ENCODE assay signal across 8 mouse cellular contexts in the genomic region with DNA sequence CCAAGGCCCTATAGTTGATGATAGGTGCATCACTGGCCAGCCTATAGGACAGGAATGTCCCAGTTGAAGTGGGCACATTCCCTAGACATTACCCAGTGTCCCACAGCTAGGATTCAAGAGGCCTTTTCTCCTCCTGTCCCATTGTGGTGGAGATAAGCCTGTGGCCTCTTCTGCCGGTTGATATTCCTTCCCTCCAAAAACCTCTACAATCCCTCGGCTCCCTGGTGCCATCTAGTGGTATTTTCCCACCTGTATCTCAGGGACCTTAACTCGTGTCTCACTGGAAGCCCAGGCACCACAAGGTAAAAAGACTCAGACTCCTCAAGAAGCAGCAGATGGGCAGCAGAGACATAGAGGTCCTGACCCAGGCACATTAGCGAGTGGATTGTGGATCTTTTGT. TPM values are rescaled to one million over a fixed set of nuclear protein-coding genes. Genes with fewer than 3 reads are reported as not detected.
DNase-seq lines count a peak whose midpoint lies in the region; ATAC-seq lines count a peak whose summit lies in the region.

No protein-coding gene starts in this region.

- DNase-seq in MN1 (ENCODE audit: low spot score), result peak; percentile 88
- DNase-seq in cerebellum, adult 11 months, result peak; percentile 81
- peak; percentile 77 for DNase-seq in layer of hippocampus, adult 9-10 months (ENCODE audit: low spot score)
- DNase-seq in lung, postnatal 25 days (ENCODE audit: low spot score), result peak; percentile 85
- peak; percentile 93 for DNase-seq in retina, postnatal 1 day
- peak; percentile 60 to 75 for DNase-seq in urinary bladder, postnatal 36 days (ENCODE audit: low spot score in 2 of 2)

- peaks cover 21% of the 10 kb centered on the region for H3K4me1 ChIP-seq in forebrain, embryonic 15.5 days

- no peak for ATAC-seq in forebrain, embryonic 15.5 days (replicated peaks)
- peak; percentile 40 to 48; a peak in 2 of 4 replicates for ATAC-seq in hematopoietic stem cell, adult 5-6 weeks (replicated peaks in 1 of 2; ENCODE audit: insufficient read depth in 1 of 2, low FRiP score in 2 of 2, low TSS enrichment in 1 of 2, low read depth in 1 of 2, poor library complexity in 2 of 2, severe bottlenecking in 2 of 2)

- no peaks in the 10 kb centered on the region for H3K27me3 ChIP-seq in forebrain, embryonic 15.5 days

- no peak overlapping the region for H3K4me2 ChIP-seq in forebrain, embryonic 15.5 days (replicated peaks)

- H3K9me3 ChIP-seq in forebrain, embryonic 15.5 days, result no peaks in the 10 kb centered on the region

- peak overlapping the region; percentile 40; the same call in 1 of the 2 replicates for H3K9ac ChIP-seq in forebrain, embryonic 15.5 days (replicated peaks)

- no peak overlapping the region for H3K4me3 ChIP-seq in forebrain, embryonic 15.5 days

- H3K36me3 ChIP-seq in forebrain, embryonic 15.5 days, result peaks cover 36% of the 10 kb centered on the region

- WGBS in forebrain, embryonic 15.5 days, result 3% methylated on average over 4 of the region's 4 CpGs

- peak overlapping the region; percentile 52; the same call in 1 of the 2 replicates for H3K27ac ChIP-seq in forebrain, embryonic 15.5 days (replicated peaks)

RNA-seq across cellular contexts. Expression of a gene that starts 3.3 kb away (rescaled TPM):
- polyA plus RNA-seq in forebrain, embryonic 15.5 days (2015; fragmentation: Nextera tagmentation; extraction: Ambion mirVana), result 248 and 260 TPM in 2 replicates
- 79.6 and 101 TPM in 2 replicates for total RNA-seq in hematopoietic stem cell, adult 5-6 weeks (2017)

RNA-seq across cellular contexts. Expression of a gene that starts 15.2 kb away (rescaled TPM):
- polyA plus RNA-seq in forebrain, embryonic 15.5 days (2015; fragmentation: Nextera tagmentation; extraction: Ambion mirVana), result 21.3 and 24.0 TPM in 2 replicates
- total RNA-seq in hematopoietic stem cell, adult 5-6 weeks (2017), result 0.81 and 1.8 TPM in 2 replicates

RNA-seq across cellular contexts. Expression of a gene that starts 15.7 kb away (rescaled TPM):
- polyA plus RNA-seq in forebrain, embryonic 15.5 days (2015; fragmentation: Nextera tagmentation; extraction: Ambion mirVana), result 70.0 and 78.4 TPM in 2 replicates
- total RNA-seq in hematopoietic stem cell, adult 5-6 weeks (2017), result 150 and 329 TPM in 2 replicates

RNA-seq across cellular contexts. Expression of a gene that starts 19.4 kb away (rescaled TPM):
- 49.9 and 52.8 TPM in 2 replicates for polyA plus RNA-seq in forebrain, embryonic 15.5 days (2015; fragmentation: Nextera tagmentation; extraction: Ambion mirVana)
- total RNA-seq in hematopoietic stem cell, adult 5-6 weeks (2017), result 43.0 and 47.5 TPM in 2 replicates

RNA-seq across cellular contexts. Expression of a gene that starts 46.7 kb away (rescaled TPM):
- 628 and 651 TPM in 2 replicates for polyA plus RNA-seq in forebrain, embryonic 15.5 days (2015; fragmentation: Nextera tagmentation; extraction: Ambion mirVana)
- 2,831 and 3,208 TPM in 2 replicates for total RNA-seq in hematopoietic stem cell, adult 5-6 weeks (2017)
